In genomic region chr11:17268801-17269200, GRCm38 (mm10) we compare ENCODE assay signal across 25 mouse cellular contexts. TPM values are rescaled to one million over a fixed set of nuclear protein-coding genes. Genes with fewer than 3 reads are reported as not detected.
DNase-seq lines count a peak whose midpoint lies in the region; ATAC-seq and TF ChIP-seq lines count a peak whose summit lies in the region.
"Had no signal": no experiment of that assay in that cellular context is flagged by ENCODE, and none has a peak within 500 bp of the region (broad histone marks: within the 10 kb centered on the region; RNA-seq: fewer than 3 reads in every experiment).

No protein-coding gene starts in this region.

- no peak overlapping the region for H3K9ac ChIP-seq in stomach, postnatal 0 days (ENCODE audit: low read length)
- H3K9ac ChIP-seq: forebrain, embryonic 15.5 days; heart, embryonic 13.5 days; hindbrain, embryonic 15.5 days; limb, embryonic 12.5 days; liver, postnatal 0 days; midbrain, embryonic 15.5 days; neural tube, embryonic 13.5 days had no signal

- no peaks in the 10 kb centered on the region for H3K4me1 ChIP-seq in heart, embryonic 10.5 days
- no peaks in the 10 kb centered on the region for H3K4me1 ChIP-seq in stomach, postnatal 0 days (replicated peaks; ENCODE audit: control insufficient read depth, insufficient read depth)
- H3K4me1 ChIP-seq: embryonic facial prominence, embryonic 10.5 days; forebrain, embryonic 15.5 days; heart, embryonic 13.5 days; hindbrain, embryonic 15.5 days; limb, embryonic 12.5 days; midbrain, embryonic 15.5 days; neural tube, embryonic 13.5 days had no signal

- H3K9me3 ChIP-seq in heart, embryonic 10.5 days = no peaks in the 10 kb centered on the region
- no peaks in the 10 kb centered on the region for H3K9me3 ChIP-seq in stomach, postnatal 0 days (ENCODE audit: control insufficient read depth, low read length)
- H3K9me3 ChIP-seq: embryonic facial prominence, embryonic 10.5 days; forebrain, embryonic 15.5 days; heart, embryonic 13.5 days; hindbrain, embryonic 15.5 days; limb, embryonic 12.5 days; megakaryocyte, embryonic 14.5 days; midbrain, embryonic 15.5 days; neural tube, embryonic 13.5 days had no signal

- no peak overlapping the region for H3K27ac ChIP-seq in heart, embryonic 10.5 days
- no peak overlapping the region for H3K27ac ChIP-seq in stomach, postnatal 0 days (replicated peaks)
- H3K27ac ChIP-seq: embryonic facial prominence, embryonic 10.5 days; forebrain, embryonic 15.5 days; heart, embryonic 13.5 days; hindbrain, embryonic 15.5 days; limb, embryonic 12.5 days; midbrain, embryonic 15.5 days; neural tube, embryonic 13.5 days had no signal

- no peak for ATAC-seq in stomach, postnatal 0 days (ENCODE audit: low FRiP score, low TSS enrichment)
- ATAC-seq: forebrain, embryonic 15.5 days; liver, postnatal 0 days; midbrain, embryonic 15.5 days had no signal

- 85% methylated on average over 1 of the region's 1 CpGs for WGBS in heart, embryonic 10.5 days
- 61% methylated on average over 1 of the region's 1 CpGs for WGBS in stomach, postnatal 0 days

- TF ChIP-seq CTCF in stomach, postnatal 0 days (IDR thresholded peaks at IDR 0.05; ENCODE audit: low read depth) = no peak

- no peak overlapping the region for H3K4me2 ChIP-seq in stomach, postnatal 0 days (replicated peaks; ENCODE audit: low read depth)
- H3K4me2 ChIP-seq: forebrain, embryonic 15.5 days; heart, embryonic 13.5 days; hindbrain, embryonic 15.5 days; limb, embryonic 12.5 days; liver, embryonic 11.5 days; midbrain, embryonic 15.5 days; neural tube, embryonic 13.5 days had no signal

- no peak overlapping the region for H3K4me3 ChIP-seq in heart, embryonic 10.5 days
- H3K4me3 ChIP-seq in stomach, postnatal 0 days (ENCODE audit: low read depth, low read length) = no peak overlapping the region
- H3K4me3 ChIP-seq: embryonic facial prominence, embryonic 10.5 days; forebrain, embryonic 15.5 days; heart, embryonic 13.5 days; hindbrain, embryonic 15.5 days; limb, embryonic 12.5 days; megakaryocyte, embryonic 14.5 days; midbrain, embryonic 15.5 days; neural tube, embryonic 13.5 days had no signal

- H3K27me3 ChIP-seq in heart, embryonic 10.5 days (ENCODE audit: insufficient read depth, poor library complexity, severe bottlenecking) = no peaks in the 10 kb centered on the region
- H3K27me3 ChIP-seq in stomach, postnatal 0 days (ENCODE audit: control insufficient read depth, insufficient read depth, low read length) = no peaks in the 10 kb centered on the region
- H3K27me3 ChIP-seq: forebrain, embryonic 15.5 days; heart, embryonic 13.5 days; hindbrain, embryonic 15.5 days; limb, embryonic 12.5 days; megakaryocyte, embryonic 14.5 days; midbrain, embryonic 15.5 days; neural tube, embryonic 13.5 days had no signal

- H3K36me3 ChIP-seq in heart, embryonic 10.5 days = peaks cover 16% of the 10 kb centered on the region
- no peaks in the 10 kb centered on the region for H3K36me3 ChIP-seq in stomach, postnatal 0 days (ENCODE audit: control insufficient read depth, insufficient read depth, low read length)

- TF ChIP-seq EP300 in stomach, postnatal 0 days (optimal IDR thresholded peaks at IDR 0.05) = no peak

- peak; percentile 36 to 62 for DNase-seq in heart, adult 18-20 months
- no peak for DNase-seq in heart, embryonic 10.5 days (ENCODE audit: low spot score)
- DNase-seq in NIH3T3 (ENCODE audit: low read depth) = peak; percentile 48
- peak; percentile 32 for DNase-seq in heart, adult 8-10 months (ENCODE audit: low spot score)
- peak; percentile 42 for DNase-seq in skeletal muscle tissue, adult 2 months (ENCODE audit: low read depth, low spot score)
- no peak for DNase-seq in stomach, postnatal 0 days (ENCODE audit: low spot score)
- no peak for DNase-seq in kidney, postnatal 14 days
- DNase-seq: adrenal gland, adult 8-10 months; cerebellum, adult 11-12 months; cerebellum, postnatal 10 days; kidney, adult 8-10 months; kidney, postnatal 25 days; liver, postnatal 0 days; right cerebral cortex, postnatal 4 days; thymus, adult 2 months; thymus, postnatal 4 days had no signal

RNA-seq across cellular contexts. Expression of gene C1d, which starts 11.4 kb away (rescaled TPM):
- total RNA-seq in heart, adult 18-20 months (2021) = 10 to 100 TPM; 34.8 to 35.7 TPM
- polyA plus RNA-seq in heart, embryonic 10.5 days (2016; fragmentation: Nextera tagmentation; extraction: Ambion mirVana) = 85.5 and 94.1 TPM in 2 replicates
- total RNA-seq in heart, adult 8-10 months (2022) = 10 to 100 TPM; 32.9 to 38.0 (median 36.5) TPM
- 85.7 and 89.1 TPM in 2 replicates for polyA plus RNA-seq in stomach, postnatal 0 days (2015; fragmentation: Nextera tagmentation; extraction: Ambion mirVana)

RNA-seq across cellular contexts. Expression of gene Pno1, which starts 57.4 kb away (rescaled TPM):
- 10 to 100 TPM; 33.1 to 35.1 TPM for total RNA-seq in heart, adult 18-20 months (2021)
- polyA plus RNA-seq in heart, embryonic 10.5 days (2016; fragmentation: Nextera tagmentation; extraction: Ambion mirVana) = 95.4 and 114 TPM in 2 replicates
- 10 to 100 TPM; 31.5 to 36.2 (median 35.2) TPM for total RNA-seq in heart, adult 8-10 months (2022)
- 60.4 and 61.2 TPM in 2 replicates for polyA plus RNA-seq in stomach, postnatal 0 days (2015; fragmentation: Nextera tagmentation; extraction: Ambion mirVana)

Comparison
In these comparisons a context has a peak if more than half of its experiments do, and no peak if none do; other contexts are left out.
1. DNase-seq: peak in heart, adult 18-20 months (2 of 2), NIH3T3 (single experiment), heart, adult 8-10 months (single experiment) and skeletal muscle tissue, adult 2 months (single experiment); none in heart, embryonic 10.5 days (single experiment), stomach, postnatal 0 days (single experiment) and kidney, postnatal 14 days (single experiment).